Mouse (Mus musculus): ENCODE measurements around the gene Ice2. TPM values are rescaled to one million over a fixed set of nuclear protein-coding genes. Genes with fewer than 3 reads are reported as not detected.

The Ice2 gene
- polyA plus RNA-seq, 1 experiment = 2.0 TPM

DNA sequence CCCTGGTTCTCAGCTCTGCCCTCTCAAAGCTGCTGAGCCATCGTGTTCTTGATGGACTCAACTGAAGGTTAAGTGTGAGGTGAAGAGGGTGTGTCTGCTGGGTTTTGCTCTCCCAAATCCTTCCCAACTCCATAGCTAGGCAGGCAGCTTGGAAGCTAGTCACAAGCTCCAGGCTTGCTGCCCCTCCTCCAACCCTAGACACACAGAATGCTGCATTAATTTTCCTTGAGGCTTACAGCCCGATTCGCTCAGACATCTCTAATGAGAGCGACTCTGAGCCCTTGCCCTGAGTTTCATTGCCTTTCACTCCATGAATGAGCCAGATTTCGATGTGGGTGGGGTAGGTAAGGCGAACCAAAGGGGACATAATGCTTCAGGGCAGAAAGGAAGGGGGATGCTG is 38.9 kb upstream of the Ice2 start:
- Histone ChIP-seq H3K36me3 (ENCODE audit: control insufficient read depth, insufficient read depth) (no peaks in the 10 kb centered on the region), H3K79me2 (ENCODE audit: control insufficient read depth, insufficient read depth) (no peaks in the 10 kb centered on the region), H3K4me3 (no peak overlapping the region), H3K27me3 (ENCODE audit: control insufficient read depth, insufficient read depth, insufficient read length) (peaks cover 6% of the 10 kb centered on the region), H3K4me2 (ENCODE audit: low read depth) (no peak overlapping the region), H3ac (ENCODE audit: control insufficient read depth, insufficient read length) (no peak overlapping the region)
- no peak for TF ChIP-seq TCF12 (IDR thresholded peaks at IDR 0.05; ENCODE audit: insufficient read depth, poor library complexity, severe bottlenecking)
- no peak for TF ChIP-seq POLR2AphosphoS2 (IDR thresholded peaks at IDR 0.05; ENCODE audit: insufficient read length, low read depth)
- no peak for TF ChIP-seq SRF (IDR thresholded peaks at IDR 0.05; ENCODE audit: control insufficient read depth, insufficient read length, low read depth)
- TF ChIP-seq CEBPB (IDR thresholded peaks at IDR 0.05; ENCODE audit: insufficient read depth, poor library complexity, severe bottlenecking) = no peak
- no peak for TF ChIP-seq TCF3 (IDR thresholded peaks at IDR 0.05; ENCODE audit: insufficient read length, low read depth)
- TF ChIP-seq MYOD1 (IDR thresholded peaks at IDR 0.05; ENCODE audit: control insufficient read depth in 1 of 3, insufficient read length in 2 of 3, low read depth in 2 of 3) = no peak
- no peak for TF ChIP-seq MAX (IDR thresholded peaks at IDR 0.05; ENCODE audit: low read depth)
- TF ChIP-seq USF1 (IDR thresholded peaks at IDR 0.05; ENCODE audit: low read depth) = no peak
- no peak for TF ChIP-seq MYOG (IDR thresholded peaks at IDR 0.05; ENCODE audit: control insufficient read depth in 1 of 3, insufficient read depth in 1 of 3, insufficient read length in 2 of 3, low read depth in 2 of 3)
- TF ChIP-seq REST (IDR thresholded peaks at IDR 0.05; ENCODE audit: insufficient read depth, insufficient read length) = no peak
- TF ChIP-seq POLR2A (IDR thresholded peaks at IDR 0.05; ENCODE audit: insufficient read length, low read depth) = no peak
- no peak for TF ChIP-seq E2F4 (IDR thresholded peaks at IDR 0.05; ENCODE audit: insufficient read depth)

DNA sequence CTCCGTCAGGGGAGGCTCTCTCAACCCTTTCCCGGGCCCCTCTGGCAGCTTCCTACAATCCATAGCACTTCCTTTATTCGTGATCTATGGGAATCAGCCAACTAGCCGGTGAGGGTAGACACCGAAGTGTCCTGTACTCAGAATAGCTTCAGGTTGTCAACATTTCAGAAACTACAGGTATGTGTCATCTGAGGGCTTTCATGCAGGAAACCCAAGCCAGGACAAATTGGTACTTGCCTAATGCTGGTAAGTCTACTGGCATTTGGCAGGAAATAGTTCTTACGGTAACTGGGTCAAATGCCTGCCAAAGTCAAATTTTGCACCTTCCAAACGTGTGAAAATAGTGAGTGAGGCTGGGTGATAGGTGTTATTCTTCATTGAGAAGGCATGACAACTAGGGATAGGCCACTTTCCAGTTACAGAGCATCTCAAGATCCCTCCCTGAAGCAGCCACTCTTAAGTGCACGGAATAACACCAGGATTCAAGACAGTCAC is 35.7 kb upstream of the Ice2 start:
- Histone ChIP-seq H3K79me2 (ENCODE audit: control insufficient read depth, insufficient read depth) (no peaks in the 10 kb centered on the region), H3K27me3 (ENCODE audit: control insufficient read depth, insufficient read depth, insufficient read length) (peaks cover 6% of the 10 kb centered on the region)
- no peak for TF ChIP-seq E2F4 (IDR thresholded peaks at IDR 0.05; ENCODE audit: insufficient read depth)
- TF ChIP-seq POLR2AphosphoS2 (IDR thresholded peaks at IDR 0.05; ENCODE audit: insufficient read length, low read depth) = no peak
- no peak for TF ChIP-seq POLR2A (IDR thresholded peaks at IDR 0.05; ENCODE audit: insufficient read length, low read depth)
- no peak for TF ChIP-seq SRF (IDR thresholded peaks at IDR 0.05; ENCODE audit: control insufficient read depth, insufficient read length, low read depth)
- no peak for TF ChIP-seq CEBPB (IDR thresholded peaks at IDR 0.05; ENCODE audit: insufficient read depth, poor library complexity, severe bottlenecking)
- TF ChIP-seq TCF12 (IDR thresholded peaks at IDR 0.05; ENCODE audit: insufficient read depth, poor library complexity, severe bottlenecking) = no peak
- TF ChIP-seq MYOD1 (IDR thresholded peaks at IDR 0.05; ENCODE audit: control insufficient read depth in 1 of 3, insufficient read length in 2 of 3, low read depth in 2 of 3) = no peak
- TF ChIP-seq MAX (IDR thresholded peaks at IDR 0.05; ENCODE audit: low read depth) = no peak
- no peak for TF ChIP-seq MYOG (IDR thresholded peaks at IDR 0.05; ENCODE audit: control insufficient read depth in 1 of 3, insufficient read depth in 1 of 3, insufficient read length in 2 of 3, low read depth in 2 of 3)
- no peak for TF ChIP-seq TCF3 (IDR thresholded peaks at IDR 0.05; ENCODE audit: insufficient read length, low read depth)
- no peak for TF ChIP-seq USF1 (IDR thresholded peaks at IDR 0.05; ENCODE audit: low read depth)
- TF ChIP-seq REST (IDR thresholded peaks at IDR 0.05; ENCODE audit: insufficient read depth, insufficient read length) = no peak

DNA sequence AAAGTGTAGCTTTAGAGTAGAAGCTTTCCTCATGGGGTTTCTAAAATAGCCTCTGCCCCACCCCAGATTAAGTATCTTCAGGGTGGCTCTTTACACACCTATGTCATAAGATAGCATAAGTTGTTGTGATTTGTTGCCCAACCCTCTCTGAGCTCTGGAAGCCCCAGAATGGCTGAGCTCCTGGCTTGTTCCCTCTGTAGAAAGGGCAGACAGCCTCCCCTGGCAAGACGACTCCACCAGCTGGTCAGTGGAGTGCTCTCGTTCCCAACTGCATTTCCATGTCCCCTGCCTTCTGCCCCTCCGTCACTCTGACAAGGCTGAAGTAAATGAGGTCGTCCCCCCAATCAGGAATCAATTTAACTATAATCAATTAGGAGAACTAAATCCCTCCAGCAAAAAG is 34.9 kb upstream of the Ice2 start:
- H3ac ChIP-seq (ENCODE audit: control insufficient read depth, insufficient read length) = no peak overlapping the region
- peaks cover 6% of the 10 kb centered on the region for H3K27me3 ChIP-seq (ENCODE audit: control insufficient read depth, insufficient read depth, insufficient read length)
- no peaks in the 10 kb centered on the region for H3K36me3 ChIP-seq (ENCODE audit: control insufficient read depth, insufficient read depth)

More for the DNA sequence above, 35.7 kb upstream of the Ice2 start:
- Histone ChIP-seq H3K4me3 (no peak overlapping the region), H3K36me3 (ENCODE audit: control insufficient read depth, insufficient read depth) (no peaks in the 10 kb centered on the region), H3ac (ENCODE audit: control insufficient read depth, insufficient read length) (no peak overlapping the region), H3K4me2 (ENCODE audit: low read depth) (no peak overlapping the region)

DNA sequence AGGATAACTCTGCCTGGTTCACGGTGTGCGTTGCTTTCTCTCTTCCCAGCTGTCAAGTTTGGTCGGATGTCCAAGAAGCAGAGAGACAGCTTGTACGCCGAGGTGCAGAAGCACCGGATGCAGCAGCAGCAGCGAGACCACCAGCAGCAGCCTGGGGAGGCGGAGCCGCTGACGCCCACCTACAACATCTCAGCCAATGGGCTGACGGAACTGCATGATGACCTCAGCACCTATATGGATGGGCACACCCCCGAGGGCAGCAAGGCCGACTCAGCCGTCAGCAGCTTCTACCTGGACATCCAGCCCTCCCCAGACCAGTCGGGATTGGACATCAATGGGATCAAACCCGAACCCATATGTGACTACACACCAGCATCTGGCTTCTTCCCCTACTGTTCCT is 33.6 kb upstream of the Ice2 start:
- H3K27me3 ChIP-seq (ENCODE audit: control insufficient read depth, insufficient read depth, insufficient read length) = peaks cover 6% of the 10 kb centered on the region
- TF ChIP-seq SRF (IDR thresholded peaks at IDR 0.05; ENCODE audit: control insufficient read depth, insufficient read length, low read depth) = no peak
- TF ChIP-seq TCF12 (IDR thresholded peaks at IDR 0.05; ENCODE audit: insufficient read depth, poor library complexity, severe bottlenecking) = no peak
- TF ChIP-seq MAX (IDR thresholded peaks at IDR 0.05; ENCODE audit: low read depth) = no peak
- TF ChIP-seq CEBPB (IDR thresholded peaks at IDR 0.05; ENCODE audit: insufficient read depth, poor library complexity, severe bottlenecking) = no peak
- TF ChIP-seq USF1 (IDR thresholded peaks at IDR 0.05; ENCODE audit: low read depth) = no peak
- no peak for TF ChIP-seq POLR2A (IDR thresholded peaks at IDR 0.05; ENCODE audit: insufficient read length, low read depth)
- no peak for TF ChIP-seq TCF3 (IDR thresholded peaks at IDR 0.05; ENCODE audit: insufficient read length, low read depth)
- no peak for TF ChIP-seq REST (IDR thresholded peaks at IDR 0.05; ENCODE audit: insufficient read depth, insufficient read length)
- TF ChIP-seq POLR2AphosphoS2 (IDR thresholded peaks at IDR 0.05; ENCODE audit: insufficient read length, low read depth) = no peak
- TF ChIP-seq MYOG (IDR thresholded peaks at IDR 0.05; ENCODE audit: control insufficient read depth in 1 of 3, insufficient read depth in 1 of 3, insufficient read length in 2 of 3, low read depth in 2 of 3) = no peak
- no peak for TF ChIP-seq MYOD1 (IDR thresholded peaks at IDR 0.05; ENCODE audit: control insufficient read depth in 1 of 3, insufficient read length in 2 of 3, low read depth in 2 of 3)
- TF ChIP-seq E2F4 (IDR thresholded peaks at IDR 0.05; ENCODE audit: insufficient read depth) = no peak
- no peak overlapping the region for H3K4me2 ChIP-seq (ENCODE audit: low read depth)
- no peaks in the 10 kb centered on the region for H3K79me2 ChIP-seq (ENCODE audit: control insufficient read depth, insufficient read depth)
- H3K36me3 ChIP-seq (ENCODE audit: control insufficient read depth, insufficient read depth) = no peaks in the 10 kb centered on the region
- H3ac ChIP-seq (ENCODE audit: control insufficient read depth, insufficient read length) = no peak overlapping the region
- no peak overlapping the region for H3K4me3 ChIP-seq

More for the DNA sequence above, 34.9 kb upstream of the Ice2 start:
- H3K79me2 ChIP-seq (ENCODE audit: control insufficient read depth, insufficient read depth) = no peaks in the 10 kb centered on the region
- no peak overlapping the region for H3K4me2 ChIP-seq (ENCODE audit: low read depth)
- TF ChIP-seq SRF (IDR thresholded peaks at IDR 0.05; ENCODE audit: control insufficient read depth, insufficient read length, low read depth) = no peak
- TF ChIP-seq MYOD1 (IDR thresholded peaks at IDR 0.05; ENCODE audit: control insufficient read depth in 1 of 3, insufficient read length in 2 of 3, low read depth in 2 of 3) = no peak
- no peak for TF ChIP-seq POLR2AphosphoS2 (IDR thresholded peaks at IDR 0.05; ENCODE audit: insufficient read length, low read depth)
- TF ChIP-seq REST (IDR thresholded peaks at IDR 0.05; ENCODE audit: insufficient read depth, insufficient read length) = no peak
- no peak for TF ChIP-seq MAX (IDR thresholded peaks at IDR 0.05; ENCODE audit: low read depth)
- no peak for TF ChIP-seq CEBPB (IDR thresholded peaks at IDR 0.05; ENCODE audit: insufficient read depth, poor library complexity, severe bottlenecking)
- TF ChIP-seq TCF3 (IDR thresholded peaks at IDR 0.05; ENCODE audit: insufficient read length, low read depth) = no peak
- TF ChIP-seq E2F4 (IDR thresholded peaks at IDR 0.05; ENCODE audit: insufficient read depth) = no peak
- TF ChIP-seq USF1 (IDR thresholded peaks at IDR 0.05; ENCODE audit: low read depth) = no peak
- no peak overlapping the region for H3K4me3 ChIP-seq

All from myocyte (in vitro differentiated cells).